Mouse (Mus musculus): ENCODE data around the gene Arhgap36.

Arhgap36 gene

GRCm38 (mm10) chrX:49463442-49463970, at the start of gene Arhgap36:
TSS of gene Arhgap36 (plus strand) at chrX:49463945.
- DNase-seq (ENCODE audit: extremely low read depth, insufficient read length, low spot score): no peak

GRCm38 (mm10) chrX:49457781-49458180, 6.0 kb upstream of the Arhgap36 start:
- DNase-seq (ENCODE audit: extremely low read depth, insufficient read length, low spot score): no peak

GRCm38 (mm10) chrX:49470287-49471054, 6.7 kb downstream of the Arhgap36 start:
- DNase-seq (ENCODE audit: extremely low read depth, insufficient read length, low spot score): no peak

GRCm38 (mm10) chrX:49479968-49480809, 16.4 kb downstream of the Arhgap36 start:
- no peak for DNase-seq (ENCODE audit: extremely low read depth, insufficient read length, low spot score)

GRCm38 (mm10) chrX:49480846-49481245, 17.1 kb downstream of the Arhgap36 start:
- no peak for DNase-seq (ENCODE audit: extremely low read depth, insufficient read length, low spot score)

GRCm38 (mm10) chrX:49489141-49489540, 25.4 kb downstream of the Arhgap36 start:
- DNase-seq (ENCODE audit: extremely low read depth, insufficient read length, low spot score): no peak

GRCm38 (mm10) chrX:49493739-49494449, 30.1 kb downstream of the Arhgap36 start:
- no peak for DNase-seq (ENCODE audit: extremely low read depth, insufficient read length, low spot score)

Measured in 3134 (cell line).